Comparison of ENCODE assay signal across 24 mouse cellular contexts in genomic region chr6:92636431-92636830, GRCm38 (mm10).
A peak's percentile ranks its signal among the peaks of the same experiment; 100 is the strongest.
DNase-seq lines count a peak whose midpoint lies in the region; ATAC-seq and TF ChIP-seq lines count a peak whose summit lies in the region.
"Had no signal": no experiment of that assay in that cellular context is flagged by ENCODE, and none has a peak within 500 bp of the region (broad histone marks: within the 10 kb centered on the region; RNA-seq: fewer than 3 reads in every experiment).

No protein-coding gene starts in this region.

- H3K9me3 ChIP-seq in lung, postnatal 0 days (ENCODE audit: low read length): no peaks in the 10 kb centered on the region
- H3K9me3 ChIP-seq: embryonic facial prominence, embryonic 10.5 days; embryonic facial prominence, embryonic 12.5 days; forebrain, embryonic 13.5 days; forebrain, embryonic 15.5 days; G1E had no signal

- no peak overlapping the region for H3K4me2 ChIP-seq in lung, postnatal 0 days (replicated peaks; ENCODE audit: low read depth, low read length)
- H3K4me2 ChIP-seq: embryonic facial prominence, embryonic 12.5 days; forebrain, embryonic 13.5 days; forebrain, embryonic 15.5 days had no signal

- H3K4me3 ChIP-seq in layer of hippocampus, adult 2 months: no peak overlapping the region
- H3K4me3 ChIP-seq in lung, postnatal 0 days (ENCODE audit: low read depth, low read length): no peak overlapping the region
- H3K4me3 ChIP-seq: embryonic facial prominence, embryonic 10.5 days; embryonic facial prominence, embryonic 12.5 days; forebrain, embryonic 13.5 days; forebrain, embryonic 15.5 days had no signal

- WGBS in lung, postnatal 0 days: 24% methylated on average over 1 of the region's 1 CpGs

- no peak for ATAC-seq in lung, postnatal 0 days
- ATAC-seq: activated CD4-positive, CD25-positive, alpha-beta regulatory T cell, adult 4 months; CD4-positive, CD25-positive, alpha-beta regulatory T cell, adult 4 months; forebrain, embryonic 13.5 days; forebrain, embryonic 15.5 days; forebrain, postnatal 0 days; Patski had no signal

- no peaks in the 10 kb centered on the region for H3K4me1 ChIP-seq in lung, postnatal 0 days (ENCODE audit: insufficient read depth, low read depth, low read length)
- H3K4me1 ChIP-seq: forebrain, embryonic 13.5 days; forebrain, embryonic 15.5 days had no signal

- 0 out of 2 replicates have a peak overlapping the region, but pooled peaks have one; percentile 69 for H3K27ac ChIP-seq in layer of hippocampus, adult 2 months
- no peak overlapping the region for H3K27ac ChIP-seq in lung, postnatal 0 days (ENCODE audit: low read length)
- H3K27ac ChIP-seq: embryonic facial prominence, embryonic 10.5 days; embryonic facial prominence, embryonic 12.5 days; forebrain, embryonic 13.5 days; forebrain, embryonic 15.5 days had no signal

- TF ChIP-seq EP300 in lung, postnatal 0 days (IDR thresholded peaks at IDR 0.05): no peak

- no peak overlapping the region for H3K9ac ChIP-seq in lung, postnatal 0 days (replicated peaks; ENCODE audit: low read depth)
- H3K9ac ChIP-seq: embryonic facial prominence, embryonic 12.5 days; forebrain, embryonic 13.5 days; forebrain, embryonic 15.5 days; forebrain, postnatal 0 days had no signal

- no peak for TF ChIP-seq CTCF in layer of hippocampus, adult 2 months (conservative IDR thresholded peaks at IDR 0.05)
- no peak for TF ChIP-seq CTCF in lung, postnatal 0 days (IDR thresholded peaks at IDR 0.05)

- no peaks in the 10 kb centered on the region for H3K36me3 ChIP-seq in lung, postnatal 0 days (ENCODE audit: insufficient read depth, low read length)
- H3K36me3 ChIP-seq: embryonic facial prominence, embryonic 10.5 days; embryonic facial prominence, embryonic 12.5 days; forebrain, embryonic 15.5 days; G1E had no signal

- H3K27me3 ChIP-seq in lung, postnatal 0 days (replicated peaks; ENCODE audit: insufficient read depth, low read length): no peaks in the 10 kb centered on the region
- H3K27me3 ChIP-seq: CH12.LX; embryonic facial prominence, embryonic 12.5 days; forebrain, embryonic 13.5 days; forebrain, embryonic 15.5 days; Patski had no signal

- no peak for DNase-seq in layer of hippocampus, adult 2 months (ENCODE audit: low spot score in 2 of 2)
- no peak for DNase-seq in layer of hippocampus, adult 11-12 months (ENCODE audit: low spot score)
- DNase-seq in Muller cell, postnatal 12 days (ENCODE audit: inconsistent ontology term): peak; percentile 78
- no peak for DNase-seq in lung, postnatal 4 days
- no peak for DNase-seq in lung, postnatal 0 days (ENCODE audit: low spot score)
- DNase-seq: adrenal gland, adult 8-10 months; adrenal gland, postnatal 14 days; adrenal gland, postnatal 36 days; B cell, adult 2 months; cerebellum, adult 11-12 months; cerebellum, adult 2 months; cerebellum, adult 9-10 months; cerebellum, postnatal 10 days; cerebellum, postnatal 25 days; forebrain, postnatal 0 days had no signal
